Mouse (Mus musculus) liver, adult (tissue): ENCODE data around the gene Chrne.

ENCODE experiments used
- GATA4 ChIP-seq: IDR thresholded peaks from 2 replicates; pipeline ENCODE4 v1.6.1; 2014; ENCODE audit warnings: mild to moderate bottlenecking, low read length; ENCODE audit not compliant: insufficient replicate concordance

Gene Chrne

DNA sequence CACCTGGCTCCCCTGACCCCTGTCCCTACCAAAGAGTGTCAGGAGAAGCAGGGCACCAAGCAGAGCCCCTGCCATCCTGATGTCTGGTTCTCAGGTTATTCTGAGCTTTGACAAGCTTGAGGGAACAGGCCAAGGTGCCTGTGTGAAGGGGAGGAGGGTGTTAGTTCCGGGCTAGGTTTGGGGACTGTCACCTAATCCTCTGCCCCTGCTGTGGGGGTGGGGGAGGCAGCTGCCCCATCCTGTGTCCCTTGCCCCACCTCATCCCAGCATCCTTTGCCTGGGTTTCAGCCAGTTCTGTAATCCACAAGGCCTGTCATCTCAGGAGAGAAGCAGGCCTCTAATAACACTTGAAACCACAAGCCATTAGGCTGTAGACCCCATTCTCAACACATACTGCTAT is at the start of gene Chrne:
Gene Chrne (minus strand): TSS at position 116 of the 400 bp plus-strand sequence.
- TF ChIP-seq GATA4: no peak

DNA sequence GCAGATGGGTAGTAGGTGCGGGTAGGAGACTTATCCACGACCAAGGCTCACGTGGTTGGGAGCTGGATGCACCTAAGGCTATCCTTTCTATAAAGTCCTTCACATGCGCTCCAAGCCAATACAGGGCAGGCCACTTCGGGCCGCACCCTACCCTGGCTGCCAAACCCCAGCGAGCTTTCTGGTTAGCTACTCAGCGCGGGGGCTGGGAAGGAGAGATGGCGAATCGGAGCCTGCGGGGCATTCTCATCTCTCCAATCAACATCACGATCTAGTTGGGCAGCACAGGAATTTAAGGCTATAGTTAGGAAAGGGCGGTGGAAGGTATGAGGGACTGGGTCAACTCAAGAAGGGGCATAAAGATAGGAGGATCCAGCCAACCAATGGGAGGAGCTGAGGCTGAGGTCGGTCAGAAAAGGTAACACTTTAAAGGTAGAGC is 49.3 kb upstream of the Chrne start:
- TF ChIP-seq GATA4: no peak

DNA sequence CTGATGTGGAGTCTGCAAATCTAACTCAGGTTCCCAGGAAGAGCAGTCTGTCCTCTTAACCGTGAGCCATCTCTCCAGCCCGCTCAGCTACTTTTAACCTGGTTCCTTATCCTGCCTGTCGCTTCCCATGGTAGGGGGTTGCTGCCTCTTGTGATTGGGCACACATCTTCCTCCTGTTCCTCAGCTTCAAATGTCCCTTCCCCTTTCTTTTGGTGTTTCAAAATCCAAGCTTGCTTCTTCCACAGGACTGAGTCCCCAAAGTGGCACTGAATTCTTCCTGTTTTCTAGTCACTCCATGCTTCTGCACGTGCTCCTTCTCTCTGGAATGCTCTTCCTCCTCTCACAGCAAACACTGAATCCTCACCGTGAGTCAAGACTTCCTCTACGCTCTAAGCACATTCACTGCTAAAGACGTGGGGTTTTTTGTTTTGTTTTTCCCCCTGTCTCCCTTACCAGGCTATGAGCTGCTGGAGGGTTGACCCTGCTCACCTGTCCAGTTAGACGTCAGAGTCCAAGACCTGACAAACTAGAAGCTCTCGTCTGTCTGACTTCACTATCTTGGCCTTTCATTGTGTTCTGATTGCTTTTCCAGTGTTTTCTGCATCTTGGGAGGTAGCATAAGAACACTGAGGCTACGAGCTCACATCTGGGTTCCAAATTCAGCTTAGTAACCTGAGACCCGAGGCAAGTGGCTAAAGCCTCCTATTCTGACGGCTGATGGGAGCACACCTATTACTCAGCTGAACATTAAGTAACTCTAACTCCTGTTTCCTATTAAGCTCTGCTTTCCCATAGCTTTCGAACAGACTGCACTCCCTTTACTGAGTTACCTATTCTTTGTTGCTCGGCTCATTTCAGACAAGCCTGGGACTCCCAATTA is 48.5 kb upstream of the Chrne start:
- no peak for TF ChIP-seq GATA4

DNA sequence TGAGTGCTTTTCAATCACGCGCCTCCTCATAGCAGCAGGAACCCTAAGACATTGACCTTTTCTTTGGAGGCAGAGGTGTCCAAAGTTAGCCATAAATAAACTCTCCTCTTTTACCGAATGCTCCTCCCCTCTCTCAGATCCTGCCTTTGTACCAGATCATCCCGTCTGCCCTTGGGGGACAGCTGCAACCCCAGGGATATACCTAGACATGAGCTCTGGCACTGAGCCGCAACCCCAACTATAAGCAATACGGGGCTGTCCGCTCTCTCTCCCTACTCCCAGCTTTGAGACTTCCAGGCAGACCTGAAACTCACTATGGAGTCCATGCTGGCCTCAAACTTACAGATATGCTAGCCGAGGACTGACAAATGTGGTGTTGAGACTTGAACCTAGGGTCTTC is 47.7 kb upstream of the Chrne start:
- TF ChIP-seq GATA4: no peak

DNA sequence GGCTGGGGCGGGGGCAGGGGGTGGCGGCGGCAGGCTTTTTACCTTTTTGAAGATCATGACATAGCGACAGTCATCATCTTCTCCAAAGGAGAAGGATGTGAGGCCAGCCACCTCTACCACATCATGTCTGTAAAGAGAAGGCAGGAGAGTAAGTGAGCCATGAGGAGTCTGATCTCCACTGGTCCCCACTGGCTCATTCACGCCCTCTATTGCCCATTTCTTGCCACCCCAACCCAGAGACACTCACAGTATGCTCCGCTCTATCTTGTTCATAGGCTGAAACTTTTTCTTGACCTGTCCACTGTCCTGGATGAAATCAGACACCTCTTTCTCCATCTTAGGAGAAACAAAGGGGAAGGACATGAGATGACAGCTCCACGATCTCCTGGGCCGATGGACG is 45.7 kb upstream of the Chrne start:
- no peak for TF ChIP-seq GATA4

DNA sequence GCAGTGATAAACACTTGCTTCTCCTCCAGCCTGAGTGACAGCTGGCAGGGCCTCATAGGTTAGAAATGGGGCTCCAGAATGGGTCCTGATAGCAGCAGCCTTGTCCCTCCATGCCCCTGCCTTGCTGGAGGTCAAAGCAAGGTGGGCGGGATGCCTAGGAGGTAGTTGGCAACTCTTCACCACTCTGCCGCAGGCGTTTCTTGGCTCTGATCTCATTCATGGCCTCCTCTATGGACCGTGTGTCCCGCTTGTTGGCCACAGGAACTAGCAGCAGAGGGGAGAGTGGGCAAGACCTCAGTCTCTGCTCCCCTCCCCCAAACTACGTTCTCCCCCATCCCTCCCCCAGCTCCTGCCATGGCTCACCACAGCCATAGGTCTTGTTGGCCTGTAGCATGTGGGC is 44.9 kb upstream of the Chrne start:
- no peak for TF ChIP-seq GATA4

DNA sequence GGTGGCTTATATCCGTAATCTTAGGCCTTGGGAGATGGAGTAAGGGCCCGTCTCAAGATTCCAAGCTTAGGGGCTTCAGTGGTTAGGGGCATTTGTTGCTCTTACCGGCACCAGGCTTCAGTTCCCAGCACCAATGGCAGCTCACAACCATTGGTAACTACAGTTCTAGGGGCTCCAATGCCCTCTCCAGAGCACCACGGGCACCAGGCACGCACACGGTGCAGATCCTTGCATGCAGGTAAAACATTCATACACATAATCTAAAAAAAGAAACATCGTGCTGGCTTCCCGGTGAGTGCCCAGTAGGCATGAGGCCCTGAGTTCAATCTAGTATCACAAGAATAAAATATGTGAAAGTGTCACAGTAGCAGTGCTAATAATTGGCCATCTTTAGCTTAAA is 44.1 kb upstream of the Chrne start:
- TF ChIP-seq GATA4: no peak

DNA sequence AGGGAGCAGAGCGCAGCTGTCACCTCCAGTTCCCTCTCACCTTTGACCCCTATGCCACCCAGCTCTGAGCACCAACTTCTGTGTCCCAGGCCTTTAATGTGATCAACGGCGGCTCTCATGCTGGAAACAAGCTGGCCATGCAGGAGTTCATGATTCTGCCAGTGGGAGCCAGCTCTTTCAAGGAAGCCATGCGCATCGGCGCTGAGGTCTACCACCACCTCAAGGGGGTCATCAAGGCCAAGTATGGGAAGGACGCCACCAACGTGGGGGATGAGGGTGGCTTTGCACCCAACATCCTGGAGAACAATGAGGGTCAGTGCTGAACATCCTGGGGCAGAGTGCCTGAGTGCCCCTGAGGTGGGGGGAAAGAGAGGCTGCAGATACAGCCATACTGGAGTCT is 41.6 kb upstream of the Chrne start:
- no peak for TF ChIP-seq GATA4

DNA sequence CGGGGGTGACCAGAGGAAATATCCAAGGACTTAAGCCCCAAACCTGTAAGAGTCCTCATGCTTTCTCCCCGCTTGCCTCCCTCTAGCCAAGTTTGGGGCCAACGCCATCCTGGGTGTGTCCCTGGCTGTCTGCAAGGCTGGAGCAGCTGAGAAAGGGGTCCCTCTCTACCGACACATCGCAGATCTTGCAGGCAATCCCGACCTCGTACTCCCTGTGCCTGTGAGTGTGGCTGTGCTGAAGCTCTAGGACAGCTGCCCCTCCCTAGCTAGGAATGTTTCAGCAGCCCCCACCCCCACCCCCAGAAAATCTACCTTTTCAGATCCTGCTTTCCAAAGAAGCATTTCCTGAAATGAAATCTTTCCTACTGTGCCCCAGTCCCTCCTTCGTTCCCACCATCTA is 39.9 kb upstream of the Chrne start:
- no peak for TF ChIP-seq GATA4

DNA sequence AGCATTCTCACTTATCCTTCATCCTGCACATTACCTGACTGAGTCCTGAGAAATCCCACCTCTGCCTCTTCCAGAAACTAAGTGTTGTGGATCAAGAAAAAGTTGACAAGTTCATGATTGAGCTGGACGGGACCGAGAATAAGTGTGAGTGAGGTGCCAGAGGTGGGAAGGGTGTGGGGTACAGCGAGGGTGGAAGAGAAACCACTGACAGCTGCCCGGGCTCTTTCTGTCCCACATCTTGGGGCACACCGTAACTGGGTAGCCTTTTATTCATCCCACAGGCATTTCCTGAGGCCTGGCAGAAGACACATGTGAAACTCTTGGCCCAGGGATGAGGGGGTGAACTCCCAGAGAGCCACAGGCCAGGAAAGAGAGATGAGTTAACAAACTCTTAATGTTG is 39.5 kb upstream of the Chrne start:
- no peak for TF ChIP-seq GATA4

DNA sequence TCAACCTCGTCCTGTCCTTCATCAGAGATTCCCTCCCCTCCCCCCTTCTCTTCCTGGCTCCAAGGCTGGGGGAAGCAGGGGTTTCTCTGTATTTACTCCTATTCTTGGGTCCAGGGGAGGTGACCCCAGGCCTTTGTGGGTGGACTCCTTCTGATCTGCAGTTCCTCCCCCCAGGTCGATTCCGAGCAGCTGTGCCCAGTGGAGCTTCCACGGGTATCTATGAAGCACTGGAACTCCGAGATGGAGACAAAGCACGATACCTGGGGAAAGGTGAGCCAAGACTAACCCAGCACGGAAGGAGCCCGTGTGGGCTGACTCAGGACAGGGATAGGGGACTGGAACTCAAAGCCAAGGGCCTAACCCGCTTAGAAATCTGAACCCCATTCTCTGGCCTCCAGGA is 39.0 kb upstream of the Chrne start:
- TF ChIP-seq GATA4: no peak

DNA sequence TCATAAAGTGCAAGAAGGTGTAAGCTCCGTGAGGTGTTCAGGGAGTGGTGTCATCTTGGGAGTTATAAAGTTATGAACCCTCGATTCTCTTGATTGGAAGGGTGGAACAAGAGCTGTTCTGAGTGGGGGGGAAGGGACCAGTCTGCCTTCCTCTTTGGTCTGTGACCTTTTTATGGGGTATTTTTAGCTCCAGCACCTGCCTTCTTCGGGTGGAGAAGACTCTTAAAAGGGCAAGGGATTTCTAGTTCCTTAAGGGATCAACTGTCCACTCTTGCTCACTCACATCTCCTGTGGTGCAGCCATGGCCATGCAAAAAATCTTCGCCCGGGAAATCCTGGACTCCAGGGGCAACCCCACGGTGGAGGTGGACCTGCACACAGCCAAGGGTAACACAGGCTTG is 38.6 kb upstream of the Chrne start:
- TF ChIP-seq GATA4: no peak

DNA sequence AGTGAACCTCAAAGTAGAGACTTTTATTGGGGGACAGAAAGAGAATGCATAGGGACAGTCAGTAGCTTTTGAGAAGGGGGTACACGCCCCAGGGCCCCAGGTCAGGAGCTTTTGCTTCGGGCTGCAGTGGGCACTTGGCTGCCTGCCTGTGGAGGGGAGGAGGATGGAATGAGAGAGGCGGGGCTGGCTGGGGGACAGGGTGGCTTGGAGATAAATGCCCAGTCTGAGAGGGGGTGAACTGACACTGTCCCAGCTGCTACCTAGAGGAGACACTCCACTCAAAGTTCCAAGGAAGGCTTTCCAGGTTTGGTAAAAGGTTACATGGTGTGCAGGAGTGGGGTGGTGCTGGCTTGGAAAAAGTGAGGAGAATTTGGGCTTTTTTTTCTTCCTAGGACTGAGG is 37.9 kb upstream of the Chrne start, which contains the start of gene Eno3:
Gene Eno3 (plus strand): TSS at position 239 of the 400 bp plus-strand sequence.
- no peak for TF ChIP-seq GATA4

DNA sequence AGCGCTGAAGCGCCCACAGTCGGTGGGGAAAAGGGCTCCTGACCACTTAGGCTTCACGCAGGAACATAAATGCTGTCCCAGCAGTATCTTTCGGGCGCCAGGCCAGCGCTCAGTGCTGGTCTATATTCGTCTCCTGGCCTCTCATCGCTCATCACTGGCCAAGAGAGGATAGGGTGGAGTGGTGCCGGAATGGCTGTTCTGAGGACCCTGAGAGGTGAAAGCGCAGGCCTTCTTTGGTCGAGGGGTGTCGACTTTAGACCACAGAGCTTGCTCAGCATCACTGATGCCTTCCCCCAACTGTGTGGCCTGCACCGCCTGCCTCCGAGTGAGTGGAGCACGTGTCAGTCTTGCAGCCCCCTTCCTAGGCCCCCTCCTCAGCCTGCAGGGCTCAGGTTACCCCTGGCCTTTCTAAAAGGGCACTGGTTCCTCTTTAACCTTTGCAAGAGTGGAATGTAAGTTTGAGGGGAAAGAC is 37.5 kb upstream of the Chrne start:
- TF ChIP-seq GATA4: no peak

DNA sequence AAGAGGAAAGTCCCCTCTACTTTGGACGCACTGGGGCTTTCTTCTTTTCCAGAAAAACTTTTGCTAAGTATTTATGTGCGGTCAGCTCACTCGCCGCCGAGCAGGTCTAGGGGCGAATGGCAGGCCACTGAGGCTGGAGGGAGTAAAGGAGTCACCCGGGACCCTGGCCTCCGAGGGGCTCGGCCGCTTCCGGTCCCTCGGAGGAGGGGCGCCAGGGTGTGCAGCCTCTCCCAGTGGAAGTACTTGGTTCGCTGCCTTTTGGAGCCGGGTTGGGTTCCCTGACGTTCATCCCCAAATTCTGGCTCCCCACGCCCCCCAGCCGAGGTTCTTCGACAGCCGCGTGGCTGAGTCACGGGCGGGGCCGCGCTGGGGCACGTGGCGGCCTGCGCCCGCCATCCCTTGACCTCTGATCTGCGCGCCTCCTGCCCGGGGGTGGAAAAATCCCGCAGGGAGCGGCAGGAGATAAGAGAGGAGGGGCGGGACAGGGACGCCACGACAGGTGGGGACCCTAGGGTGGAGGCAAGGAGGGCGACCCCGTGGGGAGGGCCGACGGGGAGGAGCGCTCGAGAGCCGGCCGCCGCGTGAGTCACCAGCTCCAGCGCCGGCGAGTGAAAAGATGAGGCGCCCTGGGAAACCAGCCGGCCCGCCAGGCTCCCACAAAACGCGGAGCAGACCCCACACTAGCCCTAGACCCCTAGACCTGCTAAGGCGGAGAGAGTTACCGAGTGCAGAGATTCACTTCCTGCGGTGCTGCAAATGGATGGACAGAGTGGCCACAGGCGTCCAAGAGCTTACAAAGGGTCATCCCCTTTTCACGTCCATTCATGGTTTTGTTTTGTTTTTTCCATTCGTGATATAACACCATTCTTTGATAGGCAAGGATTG is 36.8 kb upstream of the Chrne start:
- peak; percentile 55; the same call in 1 of the 2 replicates for TF ChIP-seq GATA4

DNA sequence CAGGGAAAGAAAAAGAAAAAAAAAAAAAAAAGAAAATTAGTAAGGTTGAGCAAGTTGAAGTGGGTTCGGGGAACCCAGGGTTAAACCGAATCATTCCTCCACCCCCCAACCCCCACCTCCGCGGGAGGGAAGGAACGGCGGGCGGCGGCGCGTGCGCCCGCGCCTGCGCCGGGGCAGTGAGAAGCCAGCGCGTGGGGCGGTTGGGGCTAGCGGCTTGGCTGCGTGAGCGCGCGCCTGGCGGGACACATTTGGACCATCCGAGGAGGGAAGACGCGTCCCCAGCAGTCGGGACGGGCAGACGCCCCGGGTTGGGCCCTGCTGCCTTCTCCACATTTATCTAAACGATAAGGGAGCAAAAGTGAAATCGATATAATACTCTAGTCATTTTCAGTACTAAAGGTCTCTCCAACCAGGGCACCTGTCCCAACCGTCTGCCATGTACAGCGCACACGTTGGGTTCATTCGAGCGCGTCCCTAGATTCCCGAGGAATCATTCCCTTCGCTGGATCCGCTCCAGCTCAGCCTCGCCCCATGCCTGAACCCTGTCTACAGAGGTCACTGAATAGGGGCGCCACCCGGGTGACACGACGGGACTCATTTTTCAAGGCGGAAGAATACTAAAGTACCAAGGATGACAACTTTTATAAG is 36.0 kb upstream of the Chrne start:
- TF ChIP-seq GATA4: peak; percentile 38; the same call in 1 of the 2 replicates
